Mouse (Mus musculus) yolk sac, embryonic 10.5 days (tissue): ENCODE measurements around the gene Slc25a21.

ENCODE experiments used
- DNase-seq: peaks from one replicate; pipeline ENCODE4 v3.0.0-alpha.2; 2017; ENCODE audit warnings: low spot score

Gene Slc25a21

DNA sequence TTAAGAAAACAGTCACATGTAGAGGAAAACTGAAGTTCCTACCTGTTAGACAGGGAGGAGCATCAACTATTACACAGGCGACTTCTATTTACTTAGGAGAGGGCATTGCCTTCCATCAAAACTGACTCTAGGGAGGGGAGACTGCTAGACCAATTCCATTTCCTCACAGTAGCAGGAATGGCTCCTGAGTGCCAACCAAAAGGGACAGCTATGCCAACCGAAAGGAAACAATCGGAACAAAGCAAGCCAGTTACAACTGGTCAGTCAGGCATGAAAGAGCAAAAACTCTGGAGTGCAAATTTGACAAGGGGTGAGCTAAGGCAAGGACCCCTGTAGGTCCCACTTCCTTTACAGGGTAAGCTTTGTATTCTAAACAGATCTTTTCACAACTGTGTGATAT lies 319.5 kb downstream of the Slc25a21 start:
- DNase-seq: no peak

DNA sequence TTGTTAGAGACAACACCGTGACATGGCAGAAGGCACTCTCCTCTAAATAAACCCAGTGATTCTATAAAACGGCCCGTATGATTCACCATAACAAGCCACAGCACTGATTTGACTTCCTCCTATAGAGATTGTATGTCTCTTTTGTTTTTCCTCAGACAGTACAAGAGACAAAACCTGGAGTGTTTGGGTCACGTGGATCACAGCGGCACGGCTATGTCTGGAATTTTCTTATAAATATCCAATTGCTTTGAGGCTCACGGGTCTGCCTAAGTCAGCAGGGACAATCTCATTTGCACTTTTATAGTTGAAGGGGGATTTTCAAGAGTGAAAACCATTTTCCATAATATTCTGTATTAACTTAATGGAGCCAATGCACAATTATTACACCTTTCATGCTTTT lies 320.7 kb downstream of the Slc25a21 start:
- DNase-seq: no peak

DNA sequence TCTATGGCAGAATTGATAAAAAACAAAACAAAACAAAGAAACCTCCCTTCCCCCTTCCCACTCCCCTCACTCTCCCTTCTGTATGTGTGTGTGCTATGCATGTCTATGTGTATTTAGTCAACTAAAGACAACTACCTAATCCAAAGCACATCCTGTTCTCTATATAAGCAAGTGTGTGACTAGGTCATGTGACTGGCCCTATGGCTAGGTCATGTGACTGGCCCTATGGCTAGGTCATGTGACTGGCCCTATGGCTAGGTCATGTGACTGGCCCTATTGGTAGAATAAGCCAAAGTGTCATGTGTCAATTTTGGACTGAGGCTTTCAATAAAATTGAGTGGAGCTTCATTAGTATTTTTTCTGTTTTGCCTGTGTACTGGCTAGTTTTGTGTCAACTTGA lies 324.1 kb downstream of the Slc25a21 start:
- no peak for DNase-seq

DNA sequence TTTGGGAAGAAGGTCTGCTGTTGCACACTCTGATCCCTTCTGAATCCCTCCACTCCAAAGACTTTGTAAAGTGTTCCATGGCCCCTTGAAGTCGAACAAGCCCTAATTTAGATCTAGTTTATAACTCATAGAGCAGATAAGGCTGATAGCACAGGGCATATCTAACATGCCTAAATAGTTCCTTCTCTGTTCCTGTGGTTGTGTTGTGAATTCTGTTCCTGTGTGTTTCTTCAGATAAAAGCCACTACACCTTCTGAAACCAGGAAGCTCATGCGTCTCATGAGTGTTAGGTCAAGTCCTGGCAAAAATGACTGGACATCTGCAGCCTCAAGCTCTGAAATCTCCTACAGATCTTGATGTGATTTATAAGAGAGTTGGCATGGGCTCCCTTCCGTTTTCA lies 326.7 kb downstream of the Slc25a21 start:
- no peak for DNase-seq

DNA sequence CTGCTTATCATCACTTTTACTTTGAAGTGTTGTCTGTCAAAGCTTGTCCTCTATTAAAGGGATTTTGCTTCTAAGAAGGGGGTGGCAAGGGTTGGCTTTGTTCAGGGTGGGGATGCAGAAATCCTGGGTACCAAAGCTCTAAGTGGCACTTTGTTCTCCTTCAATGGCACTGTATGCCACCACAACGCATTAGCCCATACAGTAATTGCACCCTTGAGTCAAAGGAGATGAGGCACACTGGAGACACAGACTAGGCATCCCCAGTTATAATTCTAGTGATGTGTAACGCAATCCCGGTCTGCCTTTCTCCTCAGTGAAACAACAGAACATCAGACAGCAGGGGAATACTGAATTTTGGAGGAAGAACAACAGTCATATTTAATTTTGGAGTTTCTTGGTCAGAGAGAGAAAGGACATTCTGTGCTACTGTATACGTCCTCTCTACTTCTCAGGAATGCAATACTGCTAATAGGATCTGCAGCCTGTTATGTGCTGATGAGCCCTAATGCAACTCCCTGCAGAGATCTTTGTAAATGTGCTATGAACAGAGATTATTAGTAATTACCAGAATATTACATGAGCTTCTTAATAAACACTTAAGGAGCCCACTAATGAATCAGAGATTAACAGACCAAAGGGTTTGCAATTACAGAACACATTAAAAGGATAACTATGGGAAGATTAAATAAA lies 333.3 kb downstream of the Slc25a21 start:
- DNase-seq: no peak

DNA sequence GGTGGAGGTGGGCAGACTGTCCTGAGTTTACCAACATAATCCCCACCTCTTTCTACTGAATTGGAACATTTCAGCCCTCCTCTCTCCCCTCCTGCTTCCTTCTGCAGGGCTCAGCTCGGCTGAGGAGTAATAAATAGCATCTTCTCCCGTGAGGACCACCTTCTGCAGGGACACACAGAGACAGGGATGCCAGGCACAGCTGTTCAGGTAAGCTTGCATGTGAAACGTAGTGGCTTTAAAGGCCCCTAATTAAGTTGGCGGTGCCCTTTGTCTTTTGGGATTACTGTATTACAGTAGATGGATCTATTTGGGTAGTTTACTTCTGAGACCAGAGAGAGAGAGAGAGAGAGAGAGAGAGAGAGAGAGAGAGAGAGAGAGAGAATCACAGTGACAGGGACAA lies 344.6 kb downstream of the Slc25a21 start:
- DNase-seq: no peak

DNA sequence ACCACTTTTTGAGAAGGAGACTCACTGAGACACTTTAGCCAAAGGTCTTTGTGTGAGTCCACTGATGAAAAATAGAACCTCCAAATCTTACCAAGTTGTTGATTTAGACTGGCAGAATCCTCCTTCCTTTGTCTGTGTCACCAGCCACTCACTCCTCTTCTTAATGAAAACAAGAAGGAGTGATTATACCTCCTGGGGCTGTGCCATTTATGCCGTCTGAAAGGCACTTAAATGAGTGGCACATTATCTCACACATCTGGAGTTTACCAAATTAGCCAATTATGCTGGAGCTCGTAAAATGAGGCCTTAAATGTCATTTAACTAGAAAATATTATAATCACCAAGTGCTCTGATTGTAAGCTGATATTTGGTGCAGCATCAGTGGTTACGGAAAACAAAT lies 345.8 kb downstream of the Slc25a21 start:
- DNase-seq: no peak

GRCm38 (mm10) chr12:56829945-56830344 lies 367.3 kb downstream of the Slc25a21 start:
- no peak for DNase-seq

GRCm38 (mm10) chr12:56829455-56829883 lies 367.8 kb downstream of the Slc25a21 start:
- DNase-seq: no peak

- DNase-seq: no peak
Measured at GRCm38 (mm10) chr12:56827808-56828384, 369.4 kb downstream of the Slc25a21 start.

DNA sequence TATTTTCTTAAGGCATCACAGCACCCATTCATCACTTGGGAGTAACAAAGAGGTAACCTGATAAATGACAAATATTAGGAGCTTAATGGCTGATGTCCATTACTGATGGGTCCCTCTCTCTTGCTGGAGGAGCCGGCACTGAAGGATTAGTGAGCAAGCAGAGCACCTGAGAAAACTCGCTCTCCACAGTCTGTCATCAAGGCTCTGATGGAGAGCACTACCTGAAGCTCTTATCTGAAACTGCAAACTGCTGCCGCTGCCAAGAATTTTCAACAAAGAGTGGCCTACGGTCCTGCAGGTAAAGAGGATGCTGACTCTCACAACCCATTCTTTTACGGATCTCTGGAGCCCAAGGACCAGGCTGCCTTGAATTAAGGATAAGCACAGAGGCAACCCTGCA lies 372.6 kb downstream of the Slc25a21 start:
- no peak for DNase-seq

GRCm38 (mm10) chr12:56822122-56822521 lies 375.1 kb downstream of the Slc25a21 start:
- DNase-seq: no peak

- DNase-seq: no peak
Measured at GRCm38 (mm10) chr12:56820604-56821003, 376.7 kb downstream of the Slc25a21 start.

DNA sequence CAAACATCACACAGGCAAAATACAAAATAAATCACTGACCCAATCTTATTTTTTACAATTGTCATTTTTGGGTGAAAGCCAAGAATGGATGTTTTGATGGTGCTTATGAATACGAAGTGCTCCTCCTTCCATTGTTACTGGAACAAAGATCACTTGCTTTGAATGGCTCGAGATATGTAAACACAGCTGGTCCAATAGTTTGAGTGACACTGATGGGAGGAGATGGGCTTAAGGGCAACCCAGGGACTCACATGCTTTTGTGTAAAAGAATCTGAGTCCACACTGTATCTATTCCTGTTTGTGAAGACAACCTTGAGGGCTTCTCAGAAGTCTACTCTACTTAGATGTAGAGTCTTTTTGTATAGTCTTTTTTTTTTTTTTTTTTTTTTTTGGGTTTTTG lies 389.8 kb downstream of the Slc25a21 start:
- no peak for DNase-seq

DNA sequence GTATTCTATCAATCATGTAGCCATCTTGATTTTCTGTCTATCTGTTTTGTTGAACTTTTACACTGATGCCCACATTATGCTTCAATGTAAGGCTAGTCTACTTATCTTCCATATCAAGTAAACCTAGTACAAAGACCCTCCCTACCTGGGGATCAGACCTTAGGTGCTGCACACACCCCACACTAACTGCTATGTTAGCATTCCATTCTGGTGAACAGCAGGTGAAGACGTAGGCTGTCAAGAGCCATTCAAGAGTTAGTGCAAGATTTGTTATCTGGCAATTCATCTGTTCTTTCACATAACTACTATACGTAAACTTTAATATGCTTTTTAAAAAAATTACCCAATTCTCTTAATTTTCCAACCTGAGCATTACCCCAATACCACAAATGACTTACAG lies 390.2 kb downstream of the Slc25a21 start:
- DNase-seq: no peak

DNA sequence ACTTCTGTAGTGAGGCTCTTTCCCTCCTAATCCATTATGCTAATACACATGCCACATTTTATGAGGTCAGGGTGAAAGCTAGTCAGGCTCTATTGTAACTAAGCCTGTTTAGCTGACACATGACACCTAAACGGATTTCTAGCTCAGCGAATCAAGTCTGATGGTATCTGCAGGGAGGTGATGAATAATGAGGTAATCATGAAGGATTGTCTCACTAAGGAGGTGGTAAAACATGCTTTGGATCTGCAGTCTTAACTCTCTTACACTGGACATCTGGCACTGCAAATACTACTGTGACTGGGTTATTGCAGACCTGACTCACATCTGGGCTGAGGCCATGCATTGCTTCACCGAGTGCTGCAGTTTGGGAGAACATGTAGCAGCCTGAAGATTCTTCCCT lies 392.8 kb downstream of the Slc25a21 start:
- DNase-seq: no peak

DNA sequence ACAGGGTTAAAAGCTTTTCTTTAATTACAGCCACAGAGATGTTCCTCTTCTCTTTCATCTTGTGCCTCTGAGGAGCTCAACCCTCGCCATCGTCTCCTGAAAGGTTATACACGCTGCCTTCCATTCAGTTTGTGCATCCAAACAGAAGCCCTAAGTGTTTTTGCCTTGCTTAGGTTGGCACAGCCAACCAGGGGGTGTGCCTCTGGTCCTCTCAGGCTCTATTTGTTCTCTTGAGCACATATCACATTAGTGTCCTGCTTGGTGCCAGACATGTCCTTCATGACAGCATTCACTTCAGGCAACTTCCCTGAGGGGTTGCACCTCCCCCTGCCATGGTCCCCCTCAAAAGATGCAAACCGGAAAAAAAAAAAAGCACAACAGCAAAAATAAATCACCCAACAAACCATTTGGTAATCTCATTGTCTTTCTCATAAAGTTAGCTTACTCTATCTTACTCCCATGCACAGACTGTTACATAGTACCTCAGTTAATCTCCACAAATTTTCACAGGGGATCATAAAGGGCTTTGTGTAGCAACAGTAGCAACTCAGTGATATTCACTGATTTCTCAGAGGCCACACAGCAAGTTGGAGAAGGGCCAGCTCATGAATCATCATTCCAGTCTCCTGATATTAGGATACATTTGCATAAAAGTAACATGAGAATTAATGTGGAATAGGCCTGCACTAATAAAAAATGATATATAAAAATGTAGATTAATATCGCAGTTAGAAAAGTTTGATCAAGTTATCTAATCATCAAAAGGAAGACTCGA lies 398.4 kb downstream of the Slc25a21 start:
- no peak for DNase-seq

- no peak for DNase-seq
Measured at GRCm38 (mm10) chr12:56789236-56789635, 408.0 kb downstream of the Slc25a21 start.

DNA sequence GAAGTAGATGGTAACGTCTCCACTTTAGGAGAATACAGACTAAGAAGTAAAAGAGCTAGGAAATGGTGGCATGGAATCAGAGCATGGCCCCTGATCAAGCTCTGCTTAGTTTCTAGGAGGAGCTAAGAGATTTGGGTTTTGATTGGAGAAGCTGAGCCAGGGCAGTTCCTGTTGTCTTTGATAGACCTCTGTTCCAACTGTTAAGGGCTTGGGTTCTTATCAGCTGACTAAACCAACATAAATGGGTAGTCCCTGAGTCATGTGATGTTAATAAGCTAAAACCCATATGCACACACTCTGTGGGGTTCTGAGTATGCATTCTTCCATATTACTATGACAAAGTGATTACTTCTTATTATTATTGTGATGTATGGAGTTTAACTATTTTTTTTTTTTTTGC lies 412.0 kb downstream of the Slc25a21 start:
- DNase-seq: no peak

DNA sequence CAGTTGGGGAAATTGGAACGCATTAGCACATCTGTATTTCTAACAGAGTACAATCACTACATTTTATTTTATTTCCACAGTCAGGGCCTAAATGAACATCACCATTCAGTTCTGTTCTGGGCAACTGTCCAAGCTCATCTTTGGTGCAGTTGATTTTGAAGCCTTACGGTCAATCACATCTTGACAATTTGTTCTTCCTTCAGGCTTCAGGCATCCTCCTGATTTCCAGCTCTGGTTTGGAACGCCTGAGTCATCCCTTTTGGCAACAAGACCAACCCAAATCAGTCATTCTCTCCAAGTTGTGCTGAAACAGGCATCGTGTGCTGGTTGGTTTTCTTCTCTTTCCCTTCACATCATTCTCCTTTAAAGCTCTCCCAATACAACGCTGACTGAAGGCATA lies 416.1 kb downstream of the Slc25a21 start:
- DNase-seq: no peak

DNA sequence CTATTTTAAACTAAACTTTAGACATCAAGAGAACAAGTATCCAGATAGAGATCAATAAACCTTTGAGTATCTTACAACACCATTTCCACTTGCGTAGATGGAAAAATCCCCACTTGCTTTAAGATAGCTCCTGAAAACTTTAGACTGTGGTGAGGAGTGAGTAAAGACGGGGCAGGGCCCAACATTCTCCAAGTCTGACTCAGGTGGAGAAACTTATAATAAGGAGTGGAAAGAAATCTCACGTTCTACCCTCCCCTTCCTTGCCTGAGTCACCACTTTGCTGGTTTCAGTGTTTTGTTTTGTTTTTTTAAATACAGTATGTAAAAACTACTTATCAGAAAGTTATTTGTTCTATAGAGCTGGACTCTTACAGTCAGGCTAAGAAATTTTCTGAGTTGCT lies 417.7 kb downstream of the Slc25a21 start:
- DNase-seq: no peak

DNA sequence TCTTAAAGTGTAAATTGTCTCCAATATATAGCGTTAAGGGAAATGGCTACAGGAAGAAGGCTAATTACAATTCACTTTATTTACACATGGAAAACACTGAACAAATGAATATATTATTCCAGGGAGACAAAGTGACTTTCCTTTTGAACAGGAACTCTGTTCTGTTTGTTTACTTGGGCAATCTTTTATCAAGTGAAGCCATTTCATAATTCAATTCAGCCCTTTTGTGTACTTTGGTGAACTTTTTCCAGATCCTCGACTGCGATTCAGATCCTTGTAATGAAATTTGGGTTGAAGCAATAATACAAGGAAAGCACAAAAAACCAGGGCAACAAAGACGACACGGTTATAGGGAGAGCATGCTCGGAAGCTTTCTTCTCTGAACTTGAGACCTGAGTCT lies 423.3 kb downstream of the Slc25a21 start:
- DNase-seq: no peak

DNA sequence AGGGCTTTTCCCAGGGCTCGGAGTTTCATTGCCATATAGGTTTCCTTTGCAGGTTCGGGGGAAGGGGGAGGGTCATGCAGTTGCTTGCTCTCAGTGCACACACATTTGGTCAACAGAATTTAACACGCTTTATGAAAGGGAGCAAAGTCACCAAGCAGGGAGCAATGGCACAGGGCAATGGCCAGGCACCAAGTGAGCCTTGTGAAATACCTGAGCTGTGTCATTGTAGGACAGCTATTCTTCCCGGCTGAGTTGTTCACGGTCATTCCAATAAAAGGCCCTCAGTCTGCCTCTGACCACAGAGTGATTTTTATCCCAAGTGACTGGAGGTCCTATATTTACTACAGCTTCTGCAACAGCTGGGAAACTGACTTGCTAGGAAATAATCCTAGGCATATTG lies 427.9 kb downstream of the Slc25a21 start:
- no peak for DNase-seq
